Mouse (Mus musculus): Measurements from ENCODE around the gene Tas2r121.
"Not testable (repeated sequence)": the region's sequence is repeated elsewhere in the genome, so short reads cannot be mapped to it uniquely, and the experiment has no call there.

Tas2r121 gene

GRCm38 (mm10) chr6:132700907-132701306, at the start of gene Tas2r121:
TSS of gene Tas2r121 (minus strand) at chr6:132701007.
- no peak for DNase-seq (ENCODE audit: low spot score)

- DNase-seq (ENCODE audit: low spot score): no peak
Observed at GRCm38 (mm10) chr6:132750206-132750605, 49.4 kb upstream of the Tas2r121 start.

- DNase-seq (ENCODE audit: low spot score): no peak
Observed at GRCm38 (mm10) chr6:132737935-132738334, 37.1 kb upstream of the Tas2r121 start, which contains the start of gene Tas2r115. TSS of gene Tas2r115 (minus strand) at chr6:132738035.

GRCm38 (mm10) chr6:132711828-132712227, 11.0 kb upstream of the Tas2r121 start, which contains the start of gene Tas2r122:
TSS of gene Tas2r122 (minus strand) at chr6:132711928.
- no peak for DNase-seq (ENCODE audit: low spot score)

GRCm38 (mm10) chr6:132691596-132691995, 9.2 kb downstream of the Tas2r121 start:
- DNase-seq (ENCODE audit: low spot score): not testable (repeated sequence)

GRCm38 (mm10) chr6:132656653-132657052, 44.2 kb downstream of the Tas2r121 start, which contains the start of gene Tas2r120:
TSS of gene Tas2r120 (plus strand) at chr6:132656953.
- DNase-seq (ENCODE audit: low spot score): no peak

GRCm38 (mm10) chr6:132651426-132651825, 49.4 kb downstream of the Tas2r121 start, which contains the start of gene A630073D07Rik:
TSS of gene A630073D07Rik (minus strand) at chr6:132651526.
- no peak for DNase-seq (ENCODE audit: low spot score)
